Mouse (Mus musculus) gastrocnemius, adult 18-20 months (tissue): ENCODE data around the gene Arsa. TPM values are rescaled to one million over a fixed set of nuclear protein-coding genes. Genes with fewer than 3 reads are reported as not detected.

Experiments
- DNase-seq: peaks from one replicate; pipeline ENCODE4 v3.0.0; 2021; ENCODE audit warnings: low spot score
- long read RNA-seq, 2 experiments: library from polyadenylated mRNA; stranded (forward); transcript quantifications; one replicate each; pipeline ENCODE4 v2.0.0; 2021
- total RNA-seq, 2 experiments: library from RNA; stranded (reverse); gene quantifications; 2 replicates each; pipeline ENCODE4 v1.2.3; 2021

Gene Arsa
- total RNA-seq, result 1 to 10 TPM; 2.8 to 4.0 TPM
- long read RNA-seq, experiment 1, partial matches to known transcripts, result 2 of 2 reads
- long read RNA-seq, experiment 1, other reads (novel, unspliced or antisense), result 0 of 2 reads
- long read RNA-seq, experiment 2, partial matches to known transcripts, result 3 of 3 reads
- long read RNA-seq, experiment 2, other reads (novel, unspliced or antisense), result 0 of 3 reads

- no peak for DNase-seq
These were observed at the start of gene Arsa for GRCm38 (mm10) chr15:89477091-89477491. Gene Arsa, minus strand, starts transcription at chr15:89477425.

DNA sequence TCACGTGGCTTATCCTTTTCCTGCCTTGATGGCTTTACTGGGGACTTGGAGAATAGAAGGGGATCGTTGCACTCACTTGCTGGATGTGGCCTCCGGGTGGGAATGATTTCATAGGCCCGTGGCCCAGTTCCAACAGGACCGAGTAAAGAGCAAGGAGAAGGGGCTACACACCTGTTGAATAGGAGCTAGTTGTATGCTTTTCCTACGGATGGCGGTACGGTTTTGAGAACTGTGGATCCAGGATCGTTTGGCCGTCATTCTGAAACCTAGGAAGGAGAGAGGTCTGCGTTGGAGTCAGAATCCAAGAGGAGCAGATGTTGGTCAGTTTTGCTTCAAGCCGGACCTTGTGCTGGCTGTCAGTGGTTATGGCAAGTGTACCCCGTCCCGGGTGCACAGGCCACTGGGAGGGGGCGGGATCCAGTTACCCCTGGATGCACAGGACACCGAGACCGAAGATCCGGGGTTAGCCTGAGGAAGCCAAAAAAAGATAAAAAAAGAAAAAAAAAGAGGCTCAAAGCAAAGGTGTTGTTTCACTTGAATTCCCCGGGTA is 49.6 kb upstream of the Arsa start:
- DNase-seq, result no peak

DNA sequence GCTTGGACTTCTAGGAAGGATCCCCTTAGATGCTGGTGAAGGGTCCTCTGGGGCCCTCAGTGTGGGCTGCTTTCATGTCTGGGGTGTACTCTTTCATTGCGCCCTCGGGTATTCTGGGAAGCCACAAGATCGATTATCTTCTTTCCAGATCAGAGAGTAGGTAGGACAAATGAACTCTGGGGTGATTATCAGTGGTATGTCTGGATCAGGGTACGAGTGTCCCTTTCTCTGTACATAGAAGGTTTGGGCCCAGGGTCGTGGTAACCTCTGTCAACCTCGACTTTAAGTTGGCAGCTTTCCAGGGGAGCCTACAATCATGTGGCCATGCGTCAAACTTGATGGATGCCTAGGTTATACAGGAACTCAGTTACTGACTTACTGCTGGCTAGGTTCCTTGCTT is 48.7 kb upstream of the Arsa start:
- no peak for DNase-seq

- no peak for DNase-seq
These were observed 48.2 kb upstream of the Arsa start for GRCm38 (mm10) chr15:89525464-89525863.

- DNase-seq, result no peak
These were observed 47.6 kb upstream of the Arsa start for GRCm38 (mm10) chr15:89524611-89525415.

DNA sequence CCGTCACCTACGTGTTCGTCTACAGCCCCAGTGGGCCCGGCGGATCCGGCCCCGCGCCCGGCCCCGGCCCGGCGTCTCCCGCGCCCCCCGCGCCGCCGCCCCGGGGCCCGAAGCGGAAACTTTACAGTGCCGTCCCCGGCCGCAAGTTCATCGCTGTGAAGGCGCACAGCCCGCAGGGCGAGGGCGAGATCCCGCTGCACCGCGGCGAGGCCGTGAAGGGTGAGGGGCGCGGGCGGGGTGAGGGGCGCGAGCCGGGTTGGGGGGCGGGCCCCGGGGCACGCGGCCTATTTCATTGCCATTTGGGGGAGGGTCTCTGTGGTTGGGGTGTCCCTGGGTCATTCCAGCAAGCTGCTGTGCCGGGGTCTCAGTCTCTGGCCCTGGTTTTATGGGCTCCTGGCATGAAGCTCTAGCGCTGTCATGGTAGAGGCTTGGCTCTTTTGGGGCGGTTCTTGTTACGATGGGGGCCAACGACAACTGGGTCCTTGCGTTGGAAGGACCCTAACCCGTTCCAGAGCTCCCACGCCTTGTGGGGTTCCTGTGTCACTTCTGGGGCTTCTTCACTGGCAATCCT is 46.9 kb upstream of the Arsa start:
- DNase-seq, result no peak

GRCm38 (mm10) chr15:89523283-89523832 is 46.1 kb upstream of the Arsa start:
- no peak for DNase-seq

DNA sequence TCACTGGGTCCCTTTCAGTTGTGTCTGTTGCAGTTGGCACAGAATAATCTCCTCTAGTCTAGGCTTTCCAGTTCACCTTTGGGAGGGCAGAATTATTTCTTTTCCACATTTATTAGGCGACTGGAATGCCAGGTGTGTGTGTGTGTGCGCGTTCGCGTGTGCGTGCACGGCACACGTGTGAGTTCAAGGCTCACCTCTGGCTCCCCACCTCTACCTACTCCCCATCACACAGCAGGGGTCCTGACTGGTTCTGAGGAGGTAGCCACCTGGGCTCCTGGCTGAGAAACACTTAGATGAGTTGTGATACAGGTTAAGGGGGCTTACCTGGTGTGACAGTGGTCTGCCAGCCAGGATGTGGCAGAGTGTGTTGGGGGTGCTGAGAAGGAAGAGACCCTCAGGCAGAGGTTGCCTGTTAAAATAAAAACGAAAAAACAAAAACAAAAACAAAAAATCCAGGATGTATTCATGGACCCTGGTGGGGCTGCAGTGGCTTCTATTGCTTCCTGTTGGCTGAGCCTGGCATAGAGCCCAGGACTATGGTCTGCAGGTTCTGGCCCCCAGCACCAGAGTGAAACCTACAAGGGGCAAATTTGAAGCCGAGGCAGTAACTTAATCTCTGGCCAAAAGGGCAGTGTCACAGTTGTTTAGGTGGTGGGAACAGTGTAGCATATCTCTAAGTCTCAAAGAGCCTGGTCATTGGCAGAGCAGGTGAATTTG is 45.5 kb upstream of the Arsa start:
- no peak for DNase-seq

DNA sequence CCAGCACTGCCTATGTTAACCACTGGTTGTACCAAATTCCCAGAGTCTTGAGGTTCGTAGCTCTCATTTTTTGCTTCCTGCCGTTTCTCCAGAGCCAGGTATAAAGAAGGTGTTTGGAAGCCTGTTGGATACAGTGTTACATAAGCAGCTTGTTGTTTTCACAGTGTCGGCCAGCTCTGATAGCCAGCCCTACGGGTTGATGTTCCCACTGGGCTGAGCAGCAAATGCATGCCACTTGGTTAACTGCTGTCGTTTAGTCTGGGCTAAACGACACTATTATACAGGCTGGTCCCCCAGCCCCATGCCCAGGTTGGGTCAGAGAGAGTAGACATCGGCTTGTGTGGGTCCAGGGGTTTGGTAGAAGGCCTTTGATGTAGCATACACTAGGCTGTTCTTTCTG is 44.7 kb upstream of the Arsa start:
- no peak for DNase-seq

DNA sequence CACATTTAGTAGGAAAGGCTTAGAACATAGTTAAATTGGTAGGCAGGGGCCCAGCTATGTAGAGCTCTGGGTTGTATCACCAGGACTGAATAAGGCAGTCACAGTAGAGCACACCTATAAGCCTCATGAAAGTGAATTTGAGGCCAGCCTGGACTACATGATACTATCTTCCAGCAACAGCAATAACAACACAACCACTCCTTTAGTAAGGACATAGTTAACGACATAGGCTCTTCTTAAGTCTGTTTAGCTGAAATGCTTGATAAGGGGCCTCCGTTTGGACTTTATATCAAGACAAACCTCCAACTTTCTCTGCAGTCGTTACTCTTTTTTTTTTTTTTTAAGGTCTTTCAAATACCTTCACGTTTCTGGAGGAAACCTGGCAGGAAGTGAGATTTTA is 35.5 kb upstream of the Arsa start:
- no peak for DNase-seq

DNA sequence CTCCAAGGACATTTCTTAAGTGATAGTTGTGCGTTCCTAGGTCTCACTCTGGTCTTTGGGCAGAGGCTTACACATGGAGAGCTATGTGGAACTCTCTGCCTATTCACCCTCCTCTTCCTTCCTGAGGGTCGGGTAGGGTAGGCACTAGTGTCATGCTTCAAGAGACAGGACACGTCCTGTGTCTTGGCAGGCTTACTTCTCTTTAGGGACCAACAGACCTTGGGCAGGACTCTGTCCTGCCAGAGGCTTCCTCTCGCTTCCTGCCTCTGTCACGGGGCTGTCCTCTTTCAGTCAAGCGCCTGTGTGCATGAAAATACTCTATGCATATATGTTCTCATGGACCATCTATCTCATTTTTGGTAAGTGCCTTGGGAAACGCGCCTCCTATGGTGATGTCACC is 30.5 kb upstream of the Arsa start:
- no peak for DNase-seq

GRCm38 (mm10) chr15:89504838-89505237 is 27.6 kb upstream of the Arsa start:
- no peak for DNase-seq

- DNase-seq, result no peak
These were observed 24.1 kb upstream of the Arsa start for GRCm38 (mm10) chr15:89501321-89501720.

DNA sequence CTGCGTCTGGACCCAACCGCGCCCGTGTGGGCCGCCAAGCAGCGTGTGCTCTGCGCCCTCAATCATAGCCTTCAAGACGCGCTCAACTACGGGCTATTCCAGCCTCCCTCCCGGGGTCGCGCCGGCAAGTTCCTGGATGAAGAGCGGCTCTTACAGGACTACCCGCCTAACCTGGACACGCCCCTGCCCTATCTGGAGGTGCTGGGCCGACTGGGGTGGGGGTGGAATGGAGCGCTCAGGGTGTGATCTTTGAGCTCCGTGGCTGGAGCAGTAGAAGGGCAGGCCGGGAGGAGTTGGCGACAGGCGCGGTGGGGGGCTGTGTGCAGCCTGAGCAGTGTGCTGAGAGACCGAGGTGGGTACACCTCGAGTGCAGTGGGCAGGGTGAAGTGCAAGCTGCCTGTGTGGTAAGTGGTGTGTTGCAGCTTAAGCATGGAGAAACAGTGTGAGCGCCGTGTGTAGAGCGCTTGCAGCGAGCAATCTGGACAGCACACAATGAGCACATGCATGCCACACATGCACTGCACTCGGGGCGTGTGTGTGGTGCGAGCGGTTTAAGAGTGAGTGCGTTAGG is 23.1 kb upstream of the Arsa start:
- DNase-seq, result no peak

GRCm38 (mm10) chr15:89499784-89500220 is 22.6 kb upstream of the Arsa start:
- no peak for DNase-seq

- no peak for DNase-seq
These were observed 21.9 kb upstream of the Arsa start, which contains the start of gene Shank3 for GRCm38 (mm10) chr15:89498961-89499688. Gene Shank3, plus strand, starts transcription at chr15:89499623.

DNA sequence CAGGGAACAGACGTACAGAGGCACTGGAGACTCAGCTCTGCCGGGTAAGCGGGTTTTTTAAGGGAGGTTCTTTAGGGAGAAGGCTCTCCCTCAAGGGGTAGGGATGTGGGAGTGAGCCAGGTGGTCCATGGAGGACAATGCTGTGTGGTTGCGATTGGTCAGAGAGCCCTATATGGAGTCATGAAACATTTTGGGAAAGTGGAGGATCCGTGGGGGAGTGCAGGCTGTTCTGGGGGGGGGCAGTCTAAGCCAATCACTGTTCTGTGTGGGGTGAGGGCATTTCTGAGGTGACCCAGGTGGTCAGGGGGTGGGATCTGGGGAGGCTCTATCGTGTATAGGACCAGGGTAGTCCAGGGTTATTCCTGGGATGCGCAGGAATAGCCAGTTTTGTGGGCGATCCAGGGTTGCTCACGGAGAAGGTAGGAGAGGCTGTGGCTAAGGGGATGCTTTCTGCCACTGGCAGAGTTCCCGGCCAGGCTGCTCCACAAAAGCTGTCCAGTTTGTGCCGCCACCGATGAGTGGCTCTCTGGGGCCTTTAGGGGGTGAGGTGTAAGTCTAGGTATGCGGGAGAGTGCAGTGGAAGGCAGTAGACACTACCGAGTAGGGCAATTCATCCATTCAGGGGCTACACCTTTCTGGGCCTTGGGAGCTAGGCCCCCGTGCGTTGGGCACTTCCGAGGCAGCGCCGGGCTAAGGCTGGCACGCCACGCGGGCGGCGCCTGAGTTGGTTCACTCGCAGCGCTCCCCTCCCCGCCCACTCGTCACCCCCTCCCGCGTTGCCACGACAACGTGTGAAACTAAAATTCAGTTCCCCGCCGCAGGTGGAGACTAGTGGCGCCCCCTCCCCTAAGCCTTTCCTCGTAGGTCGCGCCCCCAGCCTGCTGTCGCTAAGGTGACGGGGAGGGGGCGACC is 21.1 kb upstream of the Arsa start:
- no peak for DNase-seq

- peak; percentile 53 for DNase-seq
These were observed 20.3 kb upstream of the Arsa start for GRCm38 (mm10) chr15:89497391-89498048.

- no peak for DNase-seq
These were observed 19.6 kb upstream of the Arsa start for GRCm38 (mm10) chr15:89496841-89497240.
